ENCODE assay signal across 12 mouse cellular contexts in genomic region chr5:112018925-112019324, GRCm38 (mm10).
A peak's percentile ranks its signal among the peaks of the same experiment; 100 is the strongest.
DNase-seq lines count a peak whose midpoint lies in the region; ATAC-seq and TF ChIP-seq lines count a peak whose summit lies in the region.
"Had no signal": no experiment of that assay in that cellular context is flagged by ENCODE, and none has a peak within 500 bp of the region (broad histone marks: within the 10 kb centered on the region; RNA-seq: fewer than 3 reads in every experiment).

No protein-coding gene starts in this region.

- no peak for DNase-seq in embryonic facial prominence, embryonic 10.5 days (ENCODE audit: low spot score)
- DNase-seq in layer of hippocampus, adult 9-11 months: peak; percentile 11
- DNase-seq in layer of hippocampus, adult 18-20 months (ENCODE audit: low spot score in 2 of 2): no peak
- peak; percentile 47 for DNase-seq in NIH3T3 (ENCODE audit: low read depth)
- DNase-seq in heart, postnatal 0 days (ENCODE audit: low spot score): no peak
- DNase-seq: kidney, adult 9 months had no signal

- no peak for TF ChIP-seq EP300 in heart, postnatal 0 days (IDR thresholded peaks at IDR 0.05; ENCODE audit: low read depth)

- no peak for ATAC-seq in embryonic facial prominence, embryonic 13.5 days (ENCODE audit: insufficient number of reproducible peaks, insufficient read depth, low FRiP score, low TSS enrichment, low read depth)
- peak; percentile 29; the same call in 1 of the 2 replicates for ATAC-seq in heart, postnatal 0 days (ENCODE audit: insufficient read depth, low read depth)
- ATAC-seq in erythroblast, adult 5-6 weeks (replicated peaks; ENCODE audit: low FRiP score, poor library complexity, severe bottlenecking): no peak
- no peak for ATAC-seq in CD4-positive, CD25-positive, alpha-beta regulatory T cell, adult 4 months
- ATAC-seq: forebrain, embryonic 14.5 days had no signal

- peak overlapping the region; percentile 76 for H3K27ac ChIP-seq in embryonic facial prominence, embryonic 13.5 days
- H3K27ac ChIP-seq in embryonic facial prominence, embryonic 10.5 days (replicated peaks): no peak overlapping the region
- H3K27ac ChIP-seq in heart, postnatal 0 days (ENCODE audit: low read depth): no peak overlapping the region
- H3K27ac ChIP-seq: midbrain, embryonic 12.5 days had no signal

- 35% methylated on average over 7 of the region's 7 CpGs for WGBS in embryonic facial prominence, embryonic 13.5 days
- WGBS in embryonic facial prominence, embryonic 10.5 days: 70% methylated on average over 7 of the region's 7 CpGs
- WGBS in heart, postnatal 0 days: 44% methylated on average over 7 of the region's 7 CpGs

- no peak overlapping the region for H3K4me2 ChIP-seq in embryonic facial prominence, embryonic 13.5 days
- H3K4me2 ChIP-seq in heart, postnatal 0 days (ENCODE audit: low read depth, low read length): no peak overlapping the region
- H3K4me2 ChIP-seq: liver, embryonic 11.5 days; midbrain, embryonic 12.5 days had no signal

- peaks cover 8% of the 10 kb centered on the region for H3K4me1 ChIP-seq in embryonic facial prominence, embryonic 13.5 days
- H3K4me1 ChIP-seq in embryonic facial prominence, embryonic 10.5 days: no peaks in the 10 kb centered on the region
- H3K4me1 ChIP-seq in heart, postnatal 0 days (ENCODE audit: control insufficient read depth, insufficient read depth): no peaks in the 10 kb centered on the region
- H3K4me1 ChIP-seq: midbrain, embryonic 12.5 days had no signal

- no peak overlapping the region for H3K4me3 ChIP-seq in embryonic facial prominence, embryonic 13.5 days
- H3K4me3 ChIP-seq in embryonic facial prominence, embryonic 10.5 days: no peak overlapping the region
- no peak overlapping the region for H3K4me3 ChIP-seq in heart, postnatal 0 days (ENCODE audit: low read depth, low read length)
- H3K4me3 ChIP-seq: midbrain, embryonic 12.5 days had no signal

- TF ChIP-seq CTCF in heart, postnatal 0 days (IDR thresholded peaks at IDR 0.05; ENCODE audit: low read depth): no peak

- H3K27me3 ChIP-seq in embryonic facial prominence, embryonic 13.5 days: no peaks in the 10 kb centered on the region
- H3K27me3 ChIP-seq in embryonic facial prominence, embryonic 10.5 days (replicated peaks; ENCODE audit: low read depth, poor library complexity, severe bottlenecking): no peaks in the 10 kb centered on the region
- no peaks in the 10 kb centered on the region for H3K27me3 ChIP-seq in heart, postnatal 0 days (ENCODE audit: control insufficient read depth, insufficient read depth, low read length)

- H3K9me3 ChIP-seq in embryonic facial prominence, embryonic 13.5 days: 0 out of 2 replicates have a peak, but pooled peaks cover 3% of the 10 kb centered on the region
- H3K9me3 ChIP-seq in embryonic facial prominence, embryonic 10.5 days: peaks cover 6% of the 10 kb centered on the region; the same call in 1 of the 2 replicates
- peaks cover 5% of the 10 kb centered on the region; the same call in 1 of the 2 replicates for H3K9me3 ChIP-seq in heart, postnatal 0 days (replicated peaks; ENCODE audit: control insufficient read depth, low read length)

- H3K36me3 ChIP-seq in embryonic facial prominence, embryonic 13.5 days: no peaks in the 10 kb centered on the region
- H3K36me3 ChIP-seq in embryonic facial prominence, embryonic 10.5 days (replicated peaks): no peaks in the 10 kb centered on the region
- H3K36me3 ChIP-seq in heart, postnatal 0 days (replicated peaks; ENCODE audit: control insufficient read depth, insufficient read depth, low read length): no peaks in the 10 kb centered on the region
- H3K36me3 ChIP-seq: midbrain, embryonic 12.5 days had no signal

- no peak overlapping the region for H3K9ac ChIP-seq in embryonic facial prominence, embryonic 13.5 days
- H3K9ac ChIP-seq in heart, postnatal 0 days (replicated peaks; ENCODE audit: low read depth, low read length): no peak overlapping the region
- H3K9ac ChIP-seq: midbrain, embryonic 12.5 days had no signal

Comparison
In these comparisons a context has a peak if more than half of its experiments do, and no peak if none do; other contexts are left out.
1. DNase-seq: peak in layer of hippocampus, adult 9-11 months (single experiment) and NIH3T3 (single experiment); none in embryonic facial prominence, embryonic 10.5 days (single experiment), layer of hippocampus, adult 18-20 months (0 of 2) and heart, postnatal 0 days (single experiment).